Mouse (Mus musculus) liver, embryonic 16.5 days (tissue): ENCODE measurements around the gene Zfp954. TPM values are rescaled to one million over a fixed set of nuclear protein-coding genes. Genes with fewer than 3 reads are reported as not detected.
"Not testable (repeated sequence)": the region's sequence is repeated elsewhere in the genome, so short reads cannot be mapped to it uniquely, and the experiment has no call there.

Source experiments
- ATAC-seq: fragments of 200-750 bp; cut with Nextera tagmentation; 2 replicates; pipeline ENCODE4 v1.8.0; 2017; ENCODE audit warnings: low read depth, mild to moderate bottlenecking, moderate number of reproducible peaks, moderate library complexity
- H3K27ac ChIP-seq: fragments of 300-500 bp; sonication (generic); 2 replicates; pipeline ENCODE4 v1.5.1; 2014; ENCODE audit warnings: mild to moderate bottlenecking, low read length
- H3K27me3 ChIP-seq: fragments of 300-500 bp; sonication (generic); 2 replicates; pipeline ENCODE4 v1.6.1; 2014; ENCODE audit warnings: low read depth, low read length, mixed read lengths; ENCODE audit not compliant: control insufficient read depth, insufficient read depth
- H3K36me3 ChIP-seq: fragments of 300-500 bp; sonication (generic); 2 replicates; pipeline ENCODE4 v1.6.1; 2014; ENCODE audit warnings: mild to moderate bottlenecking; ENCODE audit not compliant: control insufficient read depth, insufficient read depth
- H3K4me1 ChIP-seq: fragments of 300-500 bp; sonication (generic); 2 replicates; pipeline ENCODE4 v1.6.1; 2014; ENCODE audit warnings: low read depth, low read length, mixed read lengths; ENCODE audit not compliant: control insufficient read depth
- H3K4me2 ChIP-seq: fragments of 300-500 bp; sonication (generic); 2 replicates; pipeline ENCODE4 v1.6.1; 2014; ENCODE audit warnings: low read depth, low read length, mixed read lengths
- H3K4me3 ChIP-seq: fragments of 300-500 bp; sonication (generic); 2 replicates; pipeline ENCODE4 v1.5.1; 2014; ENCODE audit warnings: low read depth, mild to moderate bottlenecking, low read length
- H3K9ac ChIP-seq: fragments of 300-500 bp; sonication (generic); 2 replicates; pipeline ENCODE4 v1.6.1; 2014; ENCODE audit warnings: low read depth, low read length
- H3K9me3 ChIP-seq: fragments of 300-500 bp; sonication (generic); replicated peaks from 2 replicates; pipeline ENCODE4 v1.6.1; 2016; ENCODE audit warnings: low read length; ENCODE audit not compliant: control insufficient read depth
- WGBS: fragments of 180-500 bp; shearing (Covaris S2); extraction: QIAGEN DNeasy Blood & Tissue Kit; methylation state at CpG from one replicate; pipeline ENCODE4 v1.1.7; 2014; ENCODE audit not compliant: insufficient replicate concordance; 5-methylcytosine and 5-hydroxymethylcytosine counted together
- polyA plus RNA-seq: library from polyadenylated mRNA; unstranded; fragments of >200 nt; fragmentation: Nextera tagmentation; extraction: Ambion mirVana; gene quantifications from 2 replicates; pipeline ENCODE4 v1.2.1, GENCODE M21; 2015

Zfp954 gene
- polyA plus RNA-seq = 4.2 TPM in 2 replicates

GRCm38 (mm10) chr7:7120921-7121601, at the start of gene Zfp954:
TSS of gene Zfp954 (minus strand) at chr7:7121488.
- under 1% methylated on average over 30 of the region's 30 CpGs for WGBS
- H3K36me3 ChIP-seq = no peaks in the 10 kb centered on the region
- H3K4me1 ChIP-seq = peaks cover 8% of the 10 kb centered on the region
- peak within 1 kb of the TSS; percentile 67 for H3K4me2 ChIP-seq
- peak; percentile 91 for ATAC-seq
- peak within 1 kb of the TSS; percentile 33 for H3K27ac ChIP-seq
- H3K4me3 ChIP-seq = peak within 1 kb of the TSS; percentile 72
- H3K9ac ChIP-seq = peak within 1 kb of the TSS; percentile 64
- H3K9me3 ChIP-seq = no peaks in the 10 kb centered on the region
- H3K27me3 ChIP-seq = no peaks in the 10 kb centered on the region

GRCm38 (mm10) chr7:7145991-7146608, 24.8 kb upstream of the Zfp954 start:
- no peak overlapping the region for H3K4me2 ChIP-seq
- H3K4me1 ChIP-seq = no peaks in the 10 kb centered on the region
- no peaks in the 10 kb centered on the region for H3K9me3 ChIP-seq
- H3K36me3 ChIP-seq = no peaks in the 10 kb centered on the region
- H3K27ac ChIP-seq = no peak overlapping the region
- no peak for ATAC-seq
- WGBS = 71% methylated on average over 15 of the region's 15 CpGs
- H3K4me3 ChIP-seq = no peak overlapping the region
- no peaks in the 10 kb centered on the region for H3K27me3 ChIP-seq
- no peak overlapping the region for H3K9ac ChIP-seq

GRCm38 (mm10) chr7:7144215-7144614, 22.9 kb upstream of the Zfp954 start:
- H3K4me3 ChIP-seq = no peak overlapping the region
- ATAC-seq = no peak
- no peak overlapping the region for H3K27ac ChIP-seq
- no peak overlapping the region for H3K9ac ChIP-seq
- no peaks in the 10 kb centered on the region for H3K27me3 ChIP-seq
- H3K9me3 ChIP-seq = no peaks in the 10 kb centered on the region
- H3K36me3 ChIP-seq = no peaks in the 10 kb centered on the region
- no peak overlapping the region for H3K4me2 ChIP-seq
- 69% methylated on average over 1 of the region's 1 CpGs for WGBS
- no peaks in the 10 kb centered on the region for H3K4me1 ChIP-seq

GRCm38 (mm10) chr7:7136379-7136866, 15.1 kb upstream of the Zfp954 start, which contains the start of gene Zfp773:
TSS of gene Zfp773 (minus strand) at chr7:7136755.
- H3K4me3 ChIP-seq = peak within 1 kb of the TSS; percentile 57
- H3K4me1 ChIP-seq = peaks cover 3% of the 10 kb centered on the region; the same call in 1 of the 2 replicates
- H3K36me3 ChIP-seq = no peaks in the 10 kb centered on the region
- no peaks in the 10 kb centered on the region for H3K9me3 ChIP-seq
- peak; percentile 90 for ATAC-seq
- peak within 1 kb of the TSS; percentile 56 for H3K4me2 ChIP-seq
- H3K9ac ChIP-seq = no peak within 1 kb of the TSS; the same call in 1 of the 2 replicates
- no peaks in the 10 kb centered on the region for H3K27me3 ChIP-seq
- 7% methylated on average over 16 of the region's 16 CpGs for WGBS
- no peak within 1 kb of the TSS for H3K27ac ChIP-seq

- H3K36me3 ChIP-seq = no peaks in the 10 kb centered on the region
- peaks cover 3% of the 10 kb centered on the region; the same call in 1 of the 2 replicates for H3K4me1 ChIP-seq
- H3K4me2 ChIP-seq = no peak overlapping the region
- no peak overlapping the region for H3K4me3 ChIP-seq
- ATAC-seq = no peak
- no peak overlapping the region for H3K27ac ChIP-seq
- WGBS = 64% methylated on average over 8 of the region's 8 CpGs
- no peak overlapping the region for H3K9ac ChIP-seq
- H3K9me3 ChIP-seq = no peaks in the 10 kb centered on the region
- H3K27me3 ChIP-seq = no peaks in the 10 kb centered on the region
These were observed 11.5 kb upstream of the Zfp954 start for GRCm38 (mm10) chr7:7132751-7133150.

- ATAC-seq = not testable (repeated sequence)
- WGBS = 79% methylated on average over 14 of the region's 15 CpGs
These were observed 9.3 kb upstream of the Zfp954 start for GRCm38 (mm10) chr7:7130491-7131124.

GRCm38 (mm10) chr7:7121602-7121980, 303 bp upstream of the Zfp954 start:
- Histone ChIP-seq H3K4me1 (peaks cover 8% of the 10 kb centered on the region), H3K9ac (no peak overlapping the region), H3K4me2 (peak overlapping the region; percentile 67), H3K27ac (no peak overlapping the region), H3K9me3 (no peaks in the 10 kb centered on the region), H3K27me3 (no peaks in the 10 kb centered on the region), H3K36me3 (no peaks in the 10 kb centered on the region), H3K4me3 (peak overlapping the region; percentile 72)
- 35% methylated on average over 6 of the region's 6 CpGs for WGBS
- no peak for ATAC-seq

More at GRCm38 (mm10) chr7:7130491-7131124, 9.3 kb upstream of the Zfp954 start:
- H3K9me3 ChIP-seq, H3K27ac ChIP-seq, H3K4me3 ChIP-seq, H3K4me1 ChIP-seq, H3K36me3 ChIP-seq, H3K27me3 ChIP-seq, H3K9ac ChIP-seq, H3K4me2 ChIP-seq: not testable (repeated sequence)

- Histone ChIP-seq H3K27me3 (no peaks in the 10 kb centered on the region), H3K4me2 (no peak overlapping the region), H3K4me1 (peaks cover 8% of the 10 kb centered on the region), H3K36me3 (peaks cover 6% of the 10 kb centered on the region), H3K4me3 (no peak overlapping the region), H3K9me3 (no peaks in the 10 kb centered on the region), H3K9ac (no peak overlapping the region), H3K27ac (no peak overlapping the region)
- 76% methylated on average over 2 of the region's 2 CpGs for WGBS
- no peak for ATAC-seq
These were observed 2.8 kb downstream of the Zfp954 start for GRCm38 (mm10) chr7:7118441-7118840.

- 70% methylated on average over 7 of the region's 7 CpGs for WGBS
- no peak for ATAC-seq
- no peak overlapping the region for H3K9ac ChIP-seq
- H3K4me1 ChIP-seq = no peaks in the 10 kb centered on the region
- H3K4me3 ChIP-seq = no peak overlapping the region
- H3K36me3 ChIP-seq = no peaks in the 10 kb centered on the region
- H3K4me2 ChIP-seq = no peak overlapping the region
- no peaks in the 10 kb centered on the region for H3K27me3 ChIP-seq
- no peaks in the 10 kb centered on the region for H3K9me3 ChIP-seq
- H3K27ac ChIP-seq = no peak overlapping the region
These were observed 12.8 kb downstream of the Zfp954 start for GRCm38 (mm10) chr7:7108501-7108900.
